Mouse (Mus musculus): ENCODE measurements around the gene Srsf6.

The Srsf6 gene

GRCm38 (mm10) chr2:162932706-162933105, 1.4 kb downstream of the Srsf6 start:
- DNase-seq (ENCODE audit: low read depth, low spot score): no peak

GRCm38 (mm10) chr2:162934421-162934820, 3.1 kb downstream of the Srsf6 start:
- DNase-seq (ENCODE audit: low read depth, low spot score): no peak

GRCm38 (mm10) chr2:162935700-162936099, 4.4 kb downstream of the Srsf6 start:
- DNase-seq (ENCODE audit: low read depth, low spot score): no peak

- no peak for DNase-seq (ENCODE audit: low read depth, low spot score)
Measured at GRCm38 (mm10) chr2:162939562-162939961, 8.2 kb downstream of the Srsf6 start.

GRCm38 (mm10) chr2:162943148-162943846, 12.0 kb downstream of the Srsf6 start, which contains the start of gene L3mbtl1:
Gene L3mbtl1, plus strand, starts transcription at chr2:162943472.
- no peak for DNase-seq (ENCODE audit: low read depth, low spot score)

GRCm38 (mm10) chr2:162943931-162944330, 12.6 kb downstream of the Srsf6 start:
- no peak for DNase-seq (ENCODE audit: low read depth, low spot score)

GRCm38 (mm10) chr2:162946964-162947363, 15.6 kb downstream of the Srsf6 start:
- no peak for DNase-seq (ENCODE audit: low read depth, low spot score)

GRCm38 (mm10) chr2:162947736-162948135, 16.4 kb downstream of the Srsf6 start:
- no peak for DNase-seq (ENCODE audit: low read depth, low spot score)

GRCm38 (mm10) chr2:162948221-162948620, 16.9 kb downstream of the Srsf6 start:
- no peak for DNase-seq (ENCODE audit: low read depth, low spot score)

GRCm38 (mm10) chr2:162950776-162951175, 19.4 kb downstream of the Srsf6 start:
- no peak for DNase-seq (ENCODE audit: low read depth, low spot score)

- DNase-seq (ENCODE audit: low read depth, low spot score): no peak
Measured at GRCm38 (mm10) chr2:162956843-162957242, 25.5 kb downstream of the Srsf6 start.

GRCm38 (mm10) chr2:162961321-162961720, 30.0 kb downstream of the Srsf6 start:
- no peak for DNase-seq (ENCODE audit: low read depth, low spot score)

- DNase-seq (ENCODE audit: low read depth, low spot score): no peak
Measured at GRCm38 (mm10) chr2:162966734-162967133, 35.4 kb downstream of the Srsf6 start.

GRCm38 (mm10) chr2:162968357-162968756, 37.0 kb downstream of the Srsf6 start:
- no peak for DNase-seq (ENCODE audit: low read depth, low spot score)

- DNase-seq (ENCODE audit: low read depth, low spot score): no peak
Measured at GRCm38 (mm10) chr2:162969101-162969500, 37.8 kb downstream of the Srsf6 start.

GRCm38 (mm10) chr2:162970896-162971295, 39.6 kb downstream of the Srsf6 start:
- DNase-seq (ENCODE audit: low read depth, low spot score): no peak

GRCm38 (mm10) chr2:162972752-162973151, 41.4 kb downstream of the Srsf6 start:
- no peak for DNase-seq (ENCODE audit: low read depth, low spot score)

- no peak for DNase-seq (ENCODE audit: low read depth, low spot score)
Measured at GRCm38 (mm10) chr2:162973206-162973605, 41.9 kb downstream of the Srsf6 start.

GRCm38 (mm10) chr2:162973637-162974036, 42.3 kb downstream of the Srsf6 start:
- no peak for DNase-seq (ENCODE audit: low read depth, low spot score)

GRCm38 (mm10) chr2:162975157-162975775, 43.9 kb downstream of the Srsf6 start:
- DNase-seq (ENCODE audit: low read depth, low spot score): no peak

GRCm38 (mm10) chr2:162976001-162976400, 44.7 kb downstream of the Srsf6 start:
- DNase-seq (ENCODE audit: low read depth, low spot score): no peak

- no peak for DNase-seq (ENCODE audit: low read depth, low spot score)
Measured at GRCm38 (mm10) chr2:162984381-162984780, 53.1 kb downstream of the Srsf6 start.

GRCm38 (mm10) chr2:162985923-162986322, 54.6 kb downstream of the Srsf6 start:
- DNase-seq (ENCODE audit: low read depth, low spot score): no peak
